Mouse (Mus musculus) ES-E14 (cell line): ENCODE measurements around the gene Mthfd2. TPM values are rescaled to one million over a fixed set of nuclear protein-coding genes. Genes with fewer than 3 reads are reported as not detected.

ENCODE experiments used
- DNase-seq: peaks from one replicate; pipeline ENCODE4 v3.0.0-alpha.2; 2013; ENCODE audit warnings: low read depth, low spot score
- H3K27ac ChIP-seq: 2 replicates; pipeline ENCODE4 v1.5.1; 2012; ENCODE audit warnings: low read depth, mild to moderate bottlenecking, low read length, moderate library complexity, mixed read lengths; ENCODE audit not compliant: poor library complexity, insufficient read depth, severe bottlenecking
- H3K36me3 ChIP-seq: 2 replicates; pipeline ENCODE4 v1.6.1; 2012; ENCODE audit warnings: mild to moderate bottlenecking, low read length, moderate library complexity, mixed read lengths; ENCODE audit not compliant: control insufficient read depth, poor library complexity, insufficient read depth, severe bottlenecking
- H3K4me1 ChIP-seq, 2 experiments: fragments of 150-350 bp in 1 of 2; sonication (generic) in 1 of 2; 2 replicates each; pipeline ENCODE4 v1.6.1; 2012; ENCODE audit warnings: low read length in 2 of 2, mild to moderate bottlenecking in 1 of 2, mixed read lengths in 1 of 2; ENCODE audit not compliant: control insufficient read depth in 2 of 2, insufficient read depth in 2 of 2, poor library complexity in 1 of 2
- H3K4me3 ChIP-seq, 2 experiments: fragments of 150-350 bp in 1 of 2; sonication (generic) in 1 of 2; 2 replicates each; pipeline ENCODE4 v1.5.1; 2012; ENCODE audit warnings: low read length in 2 of 2, low read depth in 1 of 2, mild to moderate bottlenecking in 1 of 2, mixed read lengths in 1 of 2; ENCODE audit not compliant: insufficient read depth in 1 of 2, poor library complexity in 1 of 2, severe bottlenecking in 1 of 2
- H3K9ac ChIP-seq: 2 replicates; pipeline ENCODE4 v1.6.1; 2012; ENCODE audit warnings: low read depth, mild to moderate bottlenecking, low read length, mixed read lengths; ENCODE audit not compliant: poor library complexity, insufficient read depth, severe bottlenecking
- H3K9me3 ChIP-seq: fragments of 150-350 bp; sonication (generic); 2 replicates; pipeline ENCODE4 v1.6.1; 2012; ENCODE audit warnings: low read depth, mild to moderate bottlenecking, low read length; ENCODE audit not compliant: control insufficient read depth, insufficient read depth
- CHD2 ChIP-seq: IDR thresholded peaks from 2 replicates; pipeline ENCODE4 v1.6.1; 2014; ENCODE audit warnings: mild to moderate bottlenecking, low read depth, low read length, inconsistent platforms
- HCFC1 ChIP-seq: IDR thresholded peaks from 2 replicates; pipeline ENCODE4 v1.6.1; 2012; ENCODE audit warnings: low read length, inconsistent platforms, borderline replicate concordance; ENCODE audit not compliant: insufficient read depth
- MAFK ChIP-seq: IDR thresholded peaks from 2 replicates; pipeline ENCODE4 v1.6.1; 2014; ENCODE audit warnings: mild to moderate bottlenecking, low read depth, low read length, inconsistent platforms; ENCODE audit not compliant: insufficient read depth
- ZC3H11A ChIP-seq: IDR thresholded peaks from 2 replicates; pipeline ENCODE4 v1.6.1; 2012; ENCODE audit warnings: low read depth, mild to moderate bottlenecking, inconsistent platforms, low read length, borderline replicate concordance
- ZNF384 ChIP-seq: IDR thresholded peaks from 2 replicates; pipeline ENCODE4 v1.6.1; 2012; ENCODE audit warnings: low read depth, low read length, inconsistent platforms
- in situ Hi-C, 2 experiments: fragments of 600-800 bp; cut with MboI; formaldehyde crosslinking; loops; one replicate each; pipeline ENCODE4 v1.15.1; 2025; ENCODE audit warnings: low sequenced_read_pairs in 2 of 2, inconsistent platforms in 1 of 2; ENCODE audit not compliant: unreplicated experiment in 2 of 2
- total RNA-seq: library from RNA; depleted of rRNA; stranded (reverse); fragments of 300-350 nt; gene quantifications from 2 replicates; pipeline ENCODE4 v1.2.3, GENCODE M21; 2012

Gene Mthfd2
- total RNA-seq, 1 experiment = 73.0 TPM

DNA sequence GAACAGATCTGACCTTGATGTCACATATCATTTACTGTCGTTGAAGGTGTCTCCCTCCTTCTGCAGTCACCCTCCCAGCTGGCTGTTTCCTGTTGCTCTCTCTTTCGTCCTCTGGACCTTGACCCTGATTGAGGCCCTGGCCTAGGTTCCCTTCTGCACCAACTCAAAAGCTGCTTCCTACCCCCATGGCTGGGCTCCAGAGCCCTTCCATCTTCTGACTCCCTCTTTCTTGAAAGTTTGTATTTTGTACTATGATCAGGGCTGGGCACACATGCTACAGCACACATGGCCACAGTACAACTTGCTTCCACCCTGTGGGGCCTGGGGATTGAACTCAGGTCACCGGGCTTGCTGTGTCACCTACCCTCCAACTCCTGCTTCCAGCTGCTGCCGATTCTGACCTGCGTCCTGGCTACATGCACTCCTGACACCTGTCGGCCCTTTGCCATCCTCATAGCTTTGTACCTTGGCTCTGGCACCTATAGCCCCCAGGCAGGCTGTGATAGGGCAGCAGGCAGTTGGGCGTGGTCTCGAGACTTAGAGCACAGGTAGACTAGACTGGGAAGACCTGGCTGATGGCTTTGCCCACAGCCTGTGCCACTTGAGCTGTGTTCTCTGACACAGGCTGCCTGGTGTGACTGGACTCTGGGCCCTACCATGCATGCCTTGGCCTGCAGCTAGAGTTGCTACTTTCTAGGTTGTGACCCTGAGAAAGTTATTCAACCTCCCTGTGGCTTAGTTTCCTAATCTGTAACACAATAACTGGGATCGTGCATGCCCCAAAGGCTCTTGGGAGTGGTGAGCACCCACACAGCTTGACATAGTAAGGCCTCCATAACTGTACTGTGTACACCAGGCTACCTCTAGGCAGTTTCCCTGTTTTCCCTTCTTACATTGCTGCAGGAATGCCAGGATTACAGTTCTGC is 29.4 kb upstream of the Mthfd2 start:
- no peak for DNase-seq
- Histone ChIP-seq H3K27ac (no peak overlapping the region), H3K36me3 (peaks cover 6% of the 10 kb centered on the region; the same call in 1 of the 2 replicates), H3K9ac (no peak overlapping the region), H3K4me1 (no peaks in the 10 kb centered on the region), H3K9me3 (no peaks in the 10 kb centered on the region), H3K4me3 (no peak overlapping the region)
- TF ChIP-seq ZC3H11A (no peak), MAFK (no peak), CHD2 (no peak)
- in situ Hi-C loops = loop anchor here in 1 of 2 experiments (5.0 to 10.0 kb wide), 2 partner anchors 140 to 317 kb away; no protein-coding TSS in a partner anchor

DNA sequence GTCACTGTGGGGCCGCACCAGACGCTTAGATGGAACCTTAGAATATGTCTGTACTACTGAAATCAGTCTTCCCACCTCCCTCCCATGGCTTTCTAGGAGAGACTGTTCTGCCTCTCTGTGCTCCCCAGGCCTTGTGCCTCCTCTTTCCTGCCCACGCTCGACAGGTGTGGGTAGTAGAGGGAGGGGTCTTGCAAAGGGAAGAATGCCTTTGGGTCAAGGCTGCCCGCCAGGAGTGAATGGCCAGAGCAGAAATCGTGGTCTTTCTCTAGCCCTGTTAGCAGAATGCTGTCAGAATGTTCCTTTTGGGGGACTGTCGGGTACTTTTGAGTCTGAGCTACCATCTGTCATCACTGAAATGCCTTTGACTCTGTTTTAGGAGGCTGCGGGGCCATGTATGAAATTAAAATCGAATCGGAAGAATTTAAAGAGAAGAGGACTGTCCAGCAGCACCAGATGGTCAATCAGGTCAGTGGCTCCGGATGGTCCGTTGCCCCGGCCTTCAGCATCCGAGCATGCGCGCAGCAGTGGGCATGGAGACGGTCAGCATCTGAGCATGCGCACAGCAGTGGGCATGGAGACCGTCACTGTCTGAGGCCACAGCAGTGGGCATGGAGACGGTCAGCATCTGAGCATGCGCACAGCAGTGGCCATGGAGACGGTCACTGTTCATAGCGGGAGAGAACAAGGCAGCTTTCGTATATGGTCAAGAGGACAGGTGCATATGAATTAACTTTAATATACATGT is 27.1 kb upstream of the Mthfd2 start:
- no peak for DNase-seq
- Histone ChIP-seq H3K9ac (no peak overlapping the region), H3K36me3 (peaks cover 4% of the 10 kb centered on the region), H3K4me1 (peaks cover 0 to 4% of the 10 kb centered on the region in 2 experiments; a peak in 1 of 4 replicates), H3K4me3 (no peak overlapping the region), H3K27ac (no peak overlapping the region), H3K9me3 (no peaks in the 10 kb centered on the region)
- no peak for TF ChIP-seq MAFK
- TF ChIP-seq ZC3H11A = no peak
- no peak for TF ChIP-seq HCFC1
- TF ChIP-seq ZNF384 = no peak
- TF ChIP-seq CHD2 = no peak
- in situ Hi-C loops = loop anchor here in 1 of 2 experiments (10.0 kb wide), 1 partner anchor 142 kb away; no protein-coding TSS in a partner anchor

DNA sequence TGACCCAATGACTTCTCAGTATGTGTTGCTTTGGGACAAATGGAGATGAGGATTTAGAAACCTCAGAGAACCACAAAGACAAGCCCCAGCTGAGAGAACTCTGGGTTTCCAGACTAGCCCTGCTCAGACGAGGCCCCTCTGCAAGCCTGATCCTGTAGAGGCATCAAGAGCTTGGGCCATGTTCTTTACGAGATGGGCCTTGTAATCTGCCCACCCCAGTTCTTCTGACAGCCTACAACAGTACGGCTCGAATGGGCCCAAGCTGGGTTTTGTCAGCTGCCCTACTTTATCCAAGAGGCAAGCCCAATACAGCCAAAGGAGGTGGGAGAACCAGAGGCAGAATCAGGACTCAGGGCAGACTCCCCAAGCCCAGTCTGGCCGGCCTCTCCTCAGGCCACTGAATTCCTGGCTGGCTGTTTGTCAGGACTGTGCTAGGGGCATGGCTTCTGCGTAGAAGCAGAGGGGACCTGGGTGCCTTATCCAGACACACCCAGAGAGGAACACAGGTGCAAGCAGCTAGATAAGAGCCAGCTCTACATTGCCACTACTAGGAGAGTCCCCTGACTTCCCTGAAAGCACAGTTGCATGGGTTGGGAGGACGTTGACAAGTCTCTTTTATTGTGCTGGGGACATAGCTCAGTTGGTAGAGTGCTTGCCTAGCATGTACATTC is 25.9 kb upstream of the Mthfd2 start:
- Histone ChIP-seq H3K4me3 (no peak overlapping the region), H3K4me1 (peaks cover 0 to 4% of the 10 kb centered on the region in 2 experiments; a peak in 1 of 4 replicates), H3K27ac (no peak overlapping the region), H3K9me3 (no peaks in the 10 kb centered on the region), H3K36me3 (peaks cover 6% of the 10 kb centered on the region), H3K9ac (no peak overlapping the region)
- TF ChIP-seq MAFK (no peak), ZNF384 (no peak), CHD2 (no peak), HCFC1 (no peak), ZC3H11A (no peak)
- in situ Hi-C loops = loop anchor here in 1 of 2 experiments (10.0 kb wide), 1 partner anchor 143 kb away; no protein-coding TSS in a partner anchor
- DNase-seq = no peak

DNA sequence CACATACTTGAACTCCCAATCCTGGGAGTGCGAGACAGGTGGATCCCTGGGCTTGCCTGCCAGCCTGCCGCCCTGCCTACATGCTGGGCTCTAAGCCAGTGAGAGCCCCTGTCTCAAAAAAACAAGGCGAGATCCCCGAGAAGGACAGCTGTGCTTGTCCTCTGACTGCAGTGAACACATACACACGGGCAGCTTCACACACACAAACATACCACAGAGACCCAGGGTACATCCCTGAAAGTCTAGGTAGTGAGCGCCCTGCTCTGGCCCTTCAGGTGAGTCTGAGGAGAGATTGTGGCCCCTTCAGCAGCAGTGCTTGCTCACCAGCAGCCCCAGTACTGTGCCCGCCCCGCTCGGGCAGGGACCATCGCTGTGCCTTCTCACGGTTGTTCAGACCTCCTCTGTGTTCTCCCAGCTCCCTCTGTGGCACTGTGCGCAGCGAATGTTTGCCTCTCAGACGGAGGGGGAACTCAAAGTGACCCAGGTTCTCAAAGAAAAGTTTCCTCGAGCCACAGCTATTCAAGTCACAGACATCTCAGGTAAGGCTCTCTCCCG is 25.2 kb upstream of the Mthfd2 start:
- H3K27ac ChIP-seq = no peak overlapping the region
- in situ Hi-C loops = loop anchor here in 1 of 2 experiments (10.0 kb wide), 1 partner anchor 144 kb away; no protein-coding TSS in a partner anchor
- TF ChIP-seq ZNF384 = no peak
- H3K9me3 ChIP-seq = no peaks in the 10 kb centered on the region
- H3K4me3 ChIP-seq = no peak overlapping the region
- no peak overlapping the region for H3K9ac ChIP-seq
- no peak for DNase-seq
- H3K4me1 ChIP-seq = peaks cover 0 to 4% of the 10 kb centered on the region in 2 experiments; a peak in 1 of 4 replicates
- H3K36me3 ChIP-seq = peaks cover 6% of the 10 kb centered on the region
